Mouse (Mus musculus): ENCODE results near the gene Pfdn2.

GRCm38 (mm10) chr1:171360253-171360652 lies 14.8 kb downstream of the Pfdn2 start:
- no peak; the same call in 1 of the 2 replicates for TF ChIP-seq CTCF (IDR thresholded peaks at IDR 0.05; ENCODE audit: low read depth)
- no peak for TF ChIP-seq EP300 (IDR thresholded peaks at IDR 0.05; ENCODE audit: low read depth)
